Mouse (Mus musculus) brain, embryonic 14.5 days (tissue): Measurements from ENCODE around the gene Dst.

Experiments
- CTCF ChIP-seq: fragments of 200-500 bp; IDR thresholded peaks from 2 replicates; pipeline ENCODE4 v1.5.1; 2012; ENCODE audit warnings: inconsistent platforms, mild to moderate bottlenecking, moderate library complexity, borderline replicate concordance; ENCODE audit not compliant: insufficient read depth, insufficient read length; ENCODE audit errors: extremely low read depth
- POLR2A ChIP-seq: fragments of 200-500 bp; IDR thresholded peaks from 2 replicates; pipeline ENCODE4 v1.6.1; 2012; ENCODE audit warnings: mild to moderate bottlenecking, inconsistent platforms, borderline replicate concordance; ENCODE audit not compliant: poor library complexity, insufficient read depth, insufficient read length, severe bottlenecking; ENCODE audit errors: extremely low read depth

DNA sequence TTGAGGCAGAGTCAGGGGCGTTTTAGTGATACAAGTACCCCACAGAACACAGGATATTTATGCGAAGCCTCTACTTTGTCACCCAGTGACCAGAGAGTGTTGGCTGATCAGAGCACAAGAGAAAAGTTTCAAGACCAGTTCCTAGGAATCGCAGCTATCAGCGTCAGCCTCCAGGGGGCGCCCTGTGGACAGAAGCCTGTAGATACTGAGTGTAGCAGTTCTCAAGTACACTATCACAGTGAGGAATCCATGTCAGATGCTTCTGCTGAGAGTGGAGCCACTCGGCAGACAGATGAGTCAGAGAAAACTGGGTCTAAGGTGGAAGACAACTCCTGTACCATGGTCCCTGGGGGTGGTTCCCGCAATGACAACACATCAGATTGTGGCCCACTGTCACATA lies 281.9 kb downstream of the Dst start:
- no peak for TF ChIP-seq POLR2A
- peak; percentile 54; the same call in 1 of the 2 replicates for TF ChIP-seq CTCF
